Mouse (Mus musculus): ENCODE measurements at regions not wholly inside any gene's neighbourhood (a gene's known extent, or its start where the extent isn't known, plus 50 kb on each side); places are given as distances from the start of the nearest gene placed in this dataset.

- TF ChIP-seq CTCF (IDR thresholded peaks at IDR 0.05; ENCODE audit: borderline replicate concordance, insufficient read depth, low read length) (no peak), POLR2A (IDR thresholded peaks at IDR 0.05; ENCODE audit: low read depth, low read length) (no peak)
Measured at GRCm38 (mm10) chrX:76010631-76011030, 135.6 kb upstream of the Pls3 start.
